Mouse (Mus musculus) bone marrow macrophage, adult 2 months (primary cell): ENCODE measurements around the gene Mtss1l.

Source experiments
- CTCF ChIP-seq: IDR thresholded peaks from 2 replicates; pipeline ENCODE4 v1.5.1; 2012; ENCODE audit warnings: low read depth, mild to moderate bottlenecking, low read length, moderate library complexity
- POLR2A ChIP-seq: IDR thresholded peaks from 2 replicates; pipeline ENCODE4 v1.6.1; 2012; ENCODE audit warnings: mild to moderate bottlenecking, low read depth, low read length, borderline replicate concordance

GRCm38 (mm10) chr8:110749500-110750170 lies 28.4 kb downstream of the Mtss1l start:
- TF ChIP-seq POLR2A: no peak
- no peak for TF ChIP-seq CTCF
